Mouse (Mus musculus) gonadal fat pad, adult 2 months (tissue): Measurements from ENCODE around the gene Sorbs2. TPM values are rescaled to one million over a fixed set of nuclear protein-coding genes. Genes with fewer than 3 reads are reported as not detected.

Experiments used
- DNase-seq: peaks from one replicate; pipeline ENCODE4 v3.0.0-alpha.2; 2012; ENCODE audit warnings: low read depth
- polyA plus RNA-seq: library from polyadenylated mRNA; depleted of rRNA; stranded (reverse); fragments of >200 nt; gene quantifications from 2 replicates; pipeline ENCODE4 v1.2.3, GENCODE M21; 2012; rRNA removed

Gene Sorbs2
- 62.7 and 66.3 TPM in 2 replicates for polyA plus RNA-seq

DNA sequence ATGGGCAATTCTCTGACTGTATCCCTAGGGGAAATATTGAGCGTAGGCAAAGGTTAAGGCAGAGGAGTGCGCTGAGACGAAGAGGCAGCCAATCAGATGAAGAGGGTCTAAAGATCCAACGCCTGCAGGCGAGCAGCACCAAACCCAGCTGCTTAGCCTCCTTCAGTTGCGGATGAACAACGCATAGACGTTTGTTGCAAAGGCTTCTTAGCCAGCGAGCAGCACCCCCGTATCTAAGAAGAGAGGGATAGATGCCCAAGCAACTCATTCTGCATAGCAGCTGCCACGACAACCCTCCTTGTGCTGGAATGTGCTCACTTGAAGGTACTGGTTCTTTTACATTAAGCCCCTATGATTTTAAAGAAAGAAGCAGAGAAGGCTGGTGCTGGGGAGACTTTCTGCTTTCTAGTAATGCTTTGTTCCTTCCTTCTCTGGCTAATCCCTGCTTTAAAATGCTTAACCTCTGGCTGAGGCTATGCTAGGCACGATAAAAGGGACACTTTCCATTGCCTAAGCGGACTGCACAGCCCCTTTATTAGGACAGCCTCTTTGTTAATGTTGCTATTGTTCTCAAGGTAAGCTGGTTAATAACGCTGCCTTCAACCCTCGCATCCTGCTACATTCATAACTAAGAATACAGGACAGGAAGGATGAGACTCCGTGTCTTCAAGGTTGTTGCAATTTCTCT is at the start of gene Sorbs2:
Sorbs2 (plus strand) TSS at position 155 of the 688 bp plus-strand sequence.
- DNase-seq = no peak

DNA sequence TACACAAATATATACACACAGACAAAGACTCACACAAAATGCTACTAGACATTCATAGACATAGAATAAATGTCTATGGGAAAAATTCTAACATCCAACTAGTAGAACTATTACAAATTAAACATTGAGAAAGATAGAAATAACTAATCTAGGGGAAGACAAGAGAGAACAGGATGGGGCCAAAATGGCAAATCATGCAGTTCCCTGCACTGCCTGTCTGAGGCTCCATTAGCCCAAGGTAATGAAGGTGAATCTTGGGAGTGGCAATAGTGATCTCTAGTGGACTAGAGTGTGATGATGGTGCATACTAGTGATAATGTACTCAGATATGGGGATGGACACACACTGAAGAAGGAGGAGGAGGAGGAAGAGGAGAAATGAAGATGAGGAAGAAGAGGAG is 49.7 kb upstream of the Sorbs2 start:
- no peak for DNase-seq

DNA sequence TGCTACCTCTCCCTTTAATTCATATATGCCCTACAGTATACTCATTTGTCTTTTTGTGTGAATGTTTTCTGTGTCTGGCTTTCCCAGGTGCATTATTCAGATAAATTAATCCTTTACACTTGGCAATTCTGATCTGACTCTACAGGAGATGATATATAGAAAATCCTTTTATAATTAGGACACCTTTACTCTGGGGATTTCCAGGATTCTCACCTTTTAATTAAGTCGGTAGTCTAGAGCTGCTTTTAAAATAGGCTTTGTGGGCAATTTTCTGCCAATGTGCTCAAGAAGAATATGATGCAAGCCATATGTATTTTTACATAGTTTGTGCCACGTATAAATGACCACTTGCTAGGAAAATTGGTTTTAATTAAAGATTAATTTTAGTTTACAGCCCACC is 38.6 kb upstream of the Sorbs2 start:
- DNase-seq = no peak

DNA sequence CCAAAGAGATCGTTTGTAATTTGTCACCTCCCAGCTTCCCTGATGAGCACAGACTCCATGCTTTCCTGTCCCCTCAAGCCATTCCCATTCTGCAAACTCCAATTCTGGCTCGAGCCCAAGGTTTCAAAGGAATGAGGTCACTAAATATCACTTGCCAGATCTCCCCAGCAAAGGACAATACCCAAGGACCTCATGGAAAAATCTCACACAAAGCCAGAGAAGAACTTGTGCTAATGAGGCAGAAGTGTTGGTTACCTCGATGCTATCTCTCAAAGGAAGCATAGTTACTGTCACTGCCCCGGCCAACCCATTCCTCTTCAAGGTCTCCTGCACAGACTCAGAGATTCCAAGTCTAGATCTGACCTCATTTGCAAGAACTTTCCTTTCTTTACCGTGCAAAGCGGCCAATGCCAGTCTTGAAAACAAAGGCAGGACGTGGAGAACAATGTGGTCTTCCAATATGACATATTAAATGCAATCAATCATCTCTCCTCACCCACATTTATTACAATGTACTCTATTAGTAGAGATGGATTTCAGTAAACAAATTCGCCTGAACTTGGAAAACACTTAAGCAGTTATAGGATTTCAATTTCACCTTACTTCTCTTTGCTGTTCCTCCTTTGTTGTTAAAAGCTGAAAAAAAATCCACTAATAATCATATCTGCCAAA is 37.9 kb upstream of the Sorbs2 start:
- DNase-seq = no peak

DNA sequence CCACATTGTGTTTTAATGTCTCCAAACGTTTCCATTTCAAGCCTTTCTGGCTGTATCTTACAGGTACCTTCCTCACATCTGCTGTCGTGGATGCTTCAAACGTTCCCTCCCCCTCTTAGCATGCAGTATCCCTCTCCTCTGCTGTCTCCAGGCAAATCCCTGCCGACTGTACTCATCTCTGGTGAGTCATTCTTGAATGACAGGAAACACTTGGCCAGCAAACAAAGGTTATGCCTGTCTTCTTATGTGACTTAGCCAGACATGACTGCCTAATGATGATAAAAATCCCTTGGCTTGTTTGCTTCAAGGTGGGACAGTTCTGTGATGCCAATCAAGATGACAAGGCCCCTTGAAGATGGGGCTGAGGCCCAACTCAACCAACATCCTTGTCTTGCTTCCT is 26.7 kb upstream of the Sorbs2 start:
- no peak for DNase-seq

DNA sequence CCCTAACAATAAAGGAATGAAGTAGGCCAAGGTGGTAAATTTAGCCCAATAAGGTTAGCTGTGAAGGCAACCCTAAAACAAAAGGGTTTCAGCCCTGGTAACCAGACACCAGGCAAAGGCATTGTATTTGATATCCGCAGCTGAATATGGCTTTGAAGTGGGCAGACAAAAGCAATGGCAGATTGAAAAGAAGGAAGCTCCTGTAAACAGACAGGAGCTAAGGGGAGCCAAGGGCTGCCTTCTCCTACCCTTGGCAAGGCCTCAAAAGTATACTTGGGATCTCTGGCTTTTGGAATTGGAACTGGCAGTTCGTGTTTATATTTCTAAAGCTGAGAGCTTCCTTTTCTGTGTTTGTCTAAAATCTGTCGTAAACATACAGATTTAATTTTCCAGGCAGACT is 21.3 kb upstream of the Sorbs2 start:
- no peak for DNase-seq

DNA sequence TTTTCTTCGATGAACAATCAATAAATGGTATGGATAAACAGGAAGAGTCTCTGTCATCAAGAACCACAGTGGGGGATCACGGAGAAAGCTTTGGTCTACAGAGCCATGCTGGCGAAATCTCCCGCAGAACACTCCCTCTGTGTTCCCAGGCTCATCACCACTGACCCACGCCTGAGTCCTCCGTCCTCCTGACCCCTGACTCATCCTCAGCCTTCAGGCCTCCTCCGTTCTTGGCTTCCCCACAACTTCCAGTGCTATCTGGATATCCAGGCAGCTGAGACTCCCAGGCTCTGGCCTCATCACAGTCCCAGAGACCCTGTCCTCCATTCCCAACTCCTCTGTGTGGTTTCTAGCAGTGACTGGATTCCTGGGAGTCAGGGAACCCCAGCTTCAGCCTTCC is 3.6 kb upstream of the Sorbs2 start:
- no peak for DNase-seq

DNA sequence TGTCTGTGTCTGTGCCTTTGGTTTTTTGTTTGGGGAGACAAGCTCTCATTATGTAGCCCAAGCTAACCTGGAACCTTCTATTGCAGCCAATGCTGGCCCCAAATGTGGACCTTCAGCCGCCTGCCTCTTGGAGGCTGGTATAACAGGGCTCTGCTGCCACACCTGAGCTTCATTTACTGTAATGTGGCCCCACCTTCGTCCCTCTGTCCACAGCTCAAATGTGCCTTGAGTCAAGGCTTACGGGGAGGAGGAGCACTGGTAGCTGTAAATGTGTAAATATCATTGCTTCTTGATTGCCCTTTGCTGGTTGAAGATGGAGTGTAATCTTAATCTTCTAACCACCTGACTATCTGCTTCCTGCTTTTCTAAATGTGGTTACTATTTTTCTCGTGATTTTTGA is 1.2 kb upstream of the Sorbs2 start:
- no peak for DNase-seq

DNA sequence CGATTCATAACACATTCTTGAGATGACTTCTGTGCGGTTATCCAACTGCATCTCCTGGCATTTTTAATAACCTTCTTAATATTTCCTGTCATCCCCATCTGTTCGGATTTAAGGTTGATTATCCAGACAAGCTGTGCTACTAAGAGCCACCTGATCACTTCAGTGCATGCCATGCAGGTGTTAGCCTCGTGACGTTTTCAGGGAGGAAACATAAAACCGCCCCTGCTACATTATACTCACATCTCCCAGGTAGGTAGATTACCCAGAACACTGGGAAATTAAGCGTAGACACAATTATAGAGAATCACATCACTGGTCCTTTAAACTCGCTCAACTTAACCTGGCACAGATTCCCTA is 333 bp upstream of the Sorbs2 start:
- DNase-seq = no peak

DNA sequence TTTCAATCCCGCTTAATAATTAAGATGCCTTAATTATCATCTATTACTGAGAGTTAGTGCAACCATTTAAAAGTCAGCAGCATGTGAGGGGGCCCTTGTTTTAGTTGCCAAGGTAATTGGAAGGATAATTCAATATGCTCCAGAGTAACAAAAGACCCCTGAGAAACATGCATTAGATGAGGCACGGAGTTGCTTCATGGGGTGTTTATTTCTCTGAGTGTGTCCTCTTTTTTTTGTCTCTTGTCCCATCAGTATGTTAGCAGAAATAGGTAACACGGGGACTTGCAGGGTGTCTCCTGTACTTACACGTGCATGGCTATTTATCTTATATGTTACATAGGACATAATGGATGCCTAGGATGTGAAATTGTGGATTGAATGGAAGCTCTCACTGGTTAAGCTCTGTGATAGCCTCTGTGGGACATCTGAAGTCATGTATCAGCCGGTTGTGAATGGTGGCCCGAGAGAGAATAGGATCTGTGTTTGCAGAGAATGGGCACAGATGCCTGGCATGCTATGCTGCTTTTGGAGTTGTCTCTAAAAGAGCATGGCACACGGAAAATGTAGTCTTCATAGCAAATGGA is 1.0 kb downstream of the Sorbs2 start:
- no peak for DNase-seq

DNA sequence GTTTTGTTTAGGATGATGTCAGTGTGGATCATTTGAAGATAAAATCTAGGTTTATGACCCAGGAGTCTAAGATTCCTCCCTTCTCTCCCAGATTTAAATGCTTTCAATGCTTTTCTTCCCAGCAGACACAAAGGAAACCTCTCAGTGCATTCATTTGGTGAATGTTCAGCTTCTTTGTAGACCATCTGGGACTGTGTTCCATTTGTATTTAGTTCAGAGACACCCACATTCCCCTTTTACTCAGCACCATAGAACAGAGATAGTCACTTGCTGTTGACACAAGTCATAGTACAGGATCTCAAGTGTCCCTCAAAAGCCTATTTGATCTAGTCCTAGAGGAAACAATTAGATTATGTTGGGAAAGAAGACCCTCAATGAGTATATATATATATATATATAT is 4.8 kb downstream of the Sorbs2 start:
- no peak for DNase-seq

DNA sequence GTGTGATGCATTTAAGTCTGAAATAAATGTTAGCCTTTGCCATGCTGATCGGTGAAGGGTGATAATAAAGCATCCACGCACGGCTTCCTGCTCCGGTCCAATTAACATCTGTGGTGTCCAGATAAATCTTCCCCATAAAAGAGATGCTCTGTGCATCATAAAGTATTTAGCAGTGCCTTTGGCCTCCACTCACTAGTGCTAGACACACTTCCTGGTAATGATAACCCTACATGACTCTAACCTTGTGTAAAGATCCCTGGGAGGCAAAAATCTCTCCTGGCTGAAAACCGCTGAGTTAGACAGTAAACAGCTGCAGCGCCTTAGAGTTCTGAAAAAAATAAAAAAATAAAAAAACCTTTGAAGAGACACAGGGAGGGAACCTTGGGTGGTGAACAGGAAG is 14.0 kb downstream of the Sorbs2 start:
- DNase-seq = no peak

DNA sequence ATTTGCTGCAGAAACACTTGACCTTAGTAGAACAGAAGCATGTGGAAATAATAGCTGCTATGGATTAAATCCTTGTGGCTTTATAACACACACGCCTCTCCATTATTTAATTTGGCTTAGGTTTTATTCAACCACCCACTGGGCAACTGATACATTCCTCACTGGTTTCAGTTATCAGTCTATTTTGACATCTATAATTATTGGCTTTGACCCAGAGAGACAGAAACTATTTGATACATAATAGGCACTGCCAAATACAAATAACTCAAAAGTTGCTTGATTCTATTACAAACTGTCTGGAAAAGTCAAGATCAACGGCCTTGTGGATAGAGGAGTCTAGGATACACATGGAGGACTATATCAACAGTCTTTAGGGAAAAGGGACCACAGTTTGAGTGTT is 20.1 kb downstream of the Sorbs2 start:
- DNase-seq = no peak

DNA sequence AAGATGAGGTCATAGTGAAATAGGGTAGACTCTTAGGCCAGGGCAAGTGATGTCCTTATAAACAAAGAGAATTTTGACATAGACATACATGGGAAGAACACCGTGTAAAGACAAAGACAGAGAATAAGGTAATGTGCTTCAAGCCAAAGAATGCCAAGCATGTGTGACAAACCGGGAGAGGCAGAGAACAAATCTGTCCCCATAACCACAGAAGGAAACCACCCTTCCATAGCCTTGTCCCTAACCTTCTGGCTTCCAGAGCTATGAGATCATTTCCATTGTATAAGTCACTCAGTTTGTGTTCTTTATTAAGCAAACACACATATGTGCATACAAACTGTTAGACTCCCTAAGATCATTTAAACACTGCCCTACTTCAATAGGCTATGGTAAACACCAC is 21.3 kb downstream of the Sorbs2 start:
- no peak for DNase-seq

DNA sequence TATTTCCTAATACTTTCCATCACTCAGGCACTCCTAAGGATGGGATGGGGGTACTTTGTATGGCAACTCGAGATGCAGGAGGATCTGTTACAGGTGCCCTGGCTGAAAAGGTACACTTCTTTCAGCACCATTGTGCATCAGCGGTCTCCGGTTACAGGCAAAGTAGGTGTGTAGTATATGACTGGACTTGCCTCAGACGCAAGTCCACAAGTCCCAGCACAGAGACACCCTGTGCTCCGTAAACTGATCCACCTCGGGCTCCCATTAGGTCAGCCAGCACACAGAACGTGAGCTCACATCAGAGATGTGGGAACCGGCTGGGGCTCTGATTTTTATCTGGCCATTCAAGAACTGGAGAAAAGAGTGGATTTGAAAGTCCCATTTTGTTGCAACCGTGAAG is 29.0 kb downstream of the Sorbs2 start:
- DNase-seq = no peak

DNA sequence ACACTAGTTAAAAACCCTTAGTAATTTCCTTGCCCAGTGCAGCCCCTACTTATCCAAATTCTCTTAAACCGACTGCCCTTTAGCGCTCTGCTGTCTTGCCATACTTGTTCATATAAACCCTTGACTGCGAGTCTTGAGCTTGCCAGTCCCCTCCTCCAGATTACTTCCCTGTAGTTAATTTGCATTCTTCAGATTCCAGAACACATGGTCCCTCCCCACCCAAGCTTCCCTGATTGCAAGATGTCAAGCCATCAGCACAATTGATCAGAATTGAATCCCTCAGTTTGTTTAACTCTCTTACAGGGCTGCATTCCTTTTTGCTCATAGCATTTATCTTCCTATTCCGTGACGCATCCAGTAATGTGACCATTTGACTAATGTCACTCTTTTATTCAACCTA is 32.9 kb downstream of the Sorbs2 start:
- no peak for DNase-seq

DNA sequence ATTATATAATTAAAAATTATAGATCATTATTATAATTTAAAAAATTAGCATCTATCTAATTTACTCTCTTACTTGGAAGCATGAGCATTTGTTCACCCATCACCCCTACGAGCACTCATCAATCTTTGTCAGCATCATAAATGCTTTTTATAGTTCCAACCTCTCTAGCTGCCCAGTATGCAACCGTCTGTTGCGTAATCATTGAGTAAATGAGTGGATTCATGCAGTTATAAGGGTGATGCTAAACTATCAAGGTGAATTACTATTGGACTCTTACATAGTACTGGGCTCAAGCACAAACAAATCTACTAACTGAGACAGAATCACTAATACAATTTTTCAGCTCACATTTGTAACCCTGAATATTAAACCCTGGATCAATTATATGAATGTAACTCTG is 44.6 kb downstream of the Sorbs2 start:
- DNase-seq = no peak

DNA sequence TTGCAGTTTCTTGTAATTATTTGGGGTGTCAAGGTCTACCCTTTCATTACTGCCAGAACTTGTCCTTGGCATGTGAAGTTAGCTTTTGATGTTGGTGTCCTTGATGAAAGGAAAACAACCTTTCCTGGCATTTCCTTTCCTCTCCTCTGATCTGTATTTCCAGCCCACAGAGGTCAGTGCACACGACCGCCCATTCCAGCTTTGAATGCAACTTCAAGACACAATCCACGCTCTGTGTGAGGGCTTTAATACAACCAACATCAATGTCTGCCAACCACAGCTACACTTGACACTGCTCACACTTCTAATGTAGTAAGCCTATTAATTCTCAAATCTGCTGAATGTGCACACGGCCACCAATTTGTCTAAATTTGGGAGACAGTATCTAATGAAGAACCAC is 47.0 kb downstream of the Sorbs2 start:
- DNase-seq = no peak

DNA sequence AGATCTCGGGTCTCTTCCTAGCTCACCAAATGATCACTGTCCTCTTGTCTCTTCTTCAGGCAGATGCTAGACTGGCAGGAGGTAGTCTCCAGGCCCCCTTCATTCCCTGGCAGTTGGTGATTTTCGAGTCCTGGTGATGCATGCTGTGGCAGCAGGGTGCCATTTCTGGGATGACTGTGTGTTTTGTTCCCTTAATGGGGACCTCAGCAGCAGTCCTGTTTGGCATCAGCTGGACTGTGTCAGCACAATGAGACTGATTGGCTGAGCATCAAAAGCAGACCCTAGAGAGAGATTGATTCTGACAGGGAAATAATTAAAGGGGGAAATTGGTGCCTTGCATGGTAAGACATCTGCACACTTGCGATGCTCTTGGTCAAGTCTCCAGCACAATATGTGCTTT is 50.3 kb downstream of the Sorbs2 start:
- no peak for DNase-seq

DNA sequence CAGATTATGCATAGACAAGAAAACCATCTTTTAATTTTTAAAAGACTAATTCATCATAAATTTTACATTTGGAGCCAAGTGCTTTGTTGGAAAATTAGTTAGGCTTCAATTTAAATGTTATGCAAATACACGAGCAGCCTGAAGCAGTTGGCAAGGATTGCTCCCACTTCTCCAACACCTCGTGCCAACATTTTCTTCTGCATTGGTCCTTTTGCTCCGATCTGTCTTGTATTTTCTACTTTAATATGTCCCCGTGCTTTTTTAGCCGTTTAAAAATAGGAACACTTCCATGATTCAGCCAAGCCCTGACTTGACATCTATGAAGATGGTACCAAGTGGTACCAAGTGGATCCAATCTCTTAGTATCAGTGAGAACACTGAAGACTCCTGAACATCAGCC is 50.8 kb downstream of the Sorbs2 start:
- no peak for DNase-seq

DNA sequence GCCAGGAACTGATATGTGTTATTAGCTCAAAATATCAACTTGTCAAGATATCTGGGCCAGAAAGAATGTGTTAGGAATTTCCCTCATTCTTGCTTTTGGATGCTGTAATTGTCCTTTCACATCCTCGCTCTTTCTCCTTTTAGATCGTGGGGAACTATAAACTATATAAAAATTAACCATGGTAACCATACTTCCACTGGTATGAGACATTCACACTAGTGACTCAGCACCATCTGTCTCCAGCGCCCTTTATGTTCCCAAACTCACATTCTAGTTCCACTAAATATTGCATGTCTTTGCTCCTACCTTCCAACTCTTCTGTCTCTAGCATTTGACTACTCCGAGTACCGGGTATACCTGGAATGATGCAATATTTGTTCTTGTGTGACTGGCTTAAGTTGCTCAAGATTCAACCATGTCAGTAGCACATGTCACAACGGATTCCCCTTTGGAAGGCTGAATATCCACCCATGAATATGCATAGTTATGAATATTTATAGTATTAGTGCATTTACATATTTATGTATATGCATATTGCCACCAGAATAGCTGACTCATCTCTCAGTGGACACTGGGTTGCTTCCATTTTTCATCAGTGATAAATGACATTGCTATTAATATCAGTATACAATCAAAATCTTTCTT is 51.7 kb downstream of the Sorbs2 start:
- DNase-seq = peak; percentile 36

DNA sequence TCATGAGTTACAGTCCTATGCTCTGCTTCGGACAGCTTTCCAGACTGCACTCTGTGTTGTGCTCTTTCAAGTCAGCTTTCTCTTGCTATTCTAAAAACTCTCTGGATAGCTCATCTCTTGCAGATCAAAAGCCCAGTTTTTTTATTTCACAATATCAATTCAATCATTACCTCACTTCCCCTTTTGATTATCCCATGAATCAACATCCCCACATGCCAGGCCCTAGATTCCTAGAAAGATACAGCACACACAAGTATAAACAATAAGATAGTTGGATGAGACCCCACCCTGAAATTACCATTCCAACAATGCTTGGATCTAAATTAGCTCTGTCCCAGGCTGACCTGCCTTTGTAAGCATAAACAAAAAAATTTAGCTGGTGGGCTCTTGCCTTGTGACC is 57.6 kb downstream of the Sorbs2 start:
- no peak for DNase-seq

DNA sequence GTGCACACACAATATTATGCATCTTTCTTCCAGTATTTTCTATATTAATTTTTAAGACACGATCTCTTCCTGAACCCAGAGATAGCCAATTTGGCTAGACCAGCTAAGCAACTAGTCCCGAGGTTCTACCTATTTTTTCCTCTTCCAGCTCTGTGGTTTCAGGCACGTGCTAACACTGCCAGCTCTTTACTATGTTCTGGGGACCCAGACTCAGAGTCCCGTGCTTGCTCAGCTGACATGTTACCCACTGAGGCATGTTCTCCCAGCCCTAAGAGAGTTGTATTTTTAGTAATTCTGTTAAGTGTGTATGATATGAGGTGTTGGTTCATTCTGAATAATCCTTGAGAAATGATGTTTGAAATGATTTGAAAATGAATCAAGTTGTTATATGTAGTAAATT is 62.5 kb downstream of the Sorbs2 start:
- no peak for DNase-seq
